28 mouse cellular contexts compared by ENCODE assay signal in genomic region chr19:24122647-24123046, GRCm38 (mm10).
"Had no signal": no experiment of that assay in that cellular context is flagged by ENCODE, and none has a peak within 500 bp of the region (broad histone marks: within the 10 kb centered on the region; RNA-seq: fewer than 3 reads in every experiment).

No protein-coding gene starts in this region.

- H3K9ac ChIP-seq: embryonic facial prominence, embryonic 12.5 days; embryonic facial prominence, embryonic 13.5 days; embryonic facial prominence, embryonic 15.5 days; forebrain, embryonic 12.5 days; forebrain, embryonic 13.5 days; forebrain, embryonic 15.5 days; forebrain, postnatal 0 days had no signal

- H3K9me3 ChIP-seq: embryonic facial prominence, embryonic 10.5 days; embryonic facial prominence, embryonic 12.5 days; embryonic facial prominence, embryonic 13.5 days; embryonic facial prominence, embryonic 15.5 days; forebrain, embryonic 10.5 days; forebrain, embryonic 12.5 days; forebrain, embryonic 13.5 days; forebrain, embryonic 15.5 days had no signal

- H3K27me3 ChIP-seq: embryonic facial prominence, embryonic 12.5 days; embryonic facial prominence, embryonic 13.5 days; embryonic facial prominence, embryonic 15.5 days; forebrain, embryonic 12.5 days; forebrain, embryonic 13.5 days; forebrain, embryonic 15.5 days had no signal

- H3K27ac ChIP-seq: embryonic facial prominence, embryonic 10.5 days; embryonic facial prominence, embryonic 12.5 days; embryonic facial prominence, embryonic 13.5 days; embryonic facial prominence, embryonic 15.5 days; forebrain, embryonic 10.5 days; forebrain, embryonic 12.5 days; forebrain, embryonic 13.5 days; forebrain, embryonic 15.5 days; gastrocnemius, adult 2 months; heart, adult 2 months had no signal

- H3K4me1 ChIP-seq: embryonic facial prominence, embryonic 10.5 days; embryonic facial prominence, embryonic 12.5 days; embryonic facial prominence, embryonic 13.5 days; embryonic facial prominence, embryonic 15.5 days; forebrain, embryonic 10.5 days; forebrain, embryonic 12.5 days; forebrain, embryonic 13.5 days; forebrain, embryonic 15.5 days had no signal

- H3K4me3 ChIP-seq: embryonic facial prominence, embryonic 10.5 days; embryonic facial prominence, embryonic 12.5 days; embryonic facial prominence, embryonic 13.5 days; embryonic facial prominence, embryonic 15.5 days; erythroblast, embryonic 14.5 days; forebrain, embryonic 10.5 days; forebrain, embryonic 12.5 days; forebrain, embryonic 13.5 days; forebrain, embryonic 15.5 days; gastrocnemius, adult 2 months; heart, adult 2 months had no signal

- DNase-seq: cerebellum, adult 8-10 months; cerebellum, adult 9-10 months; cerebellum, adult 9-11 months; cerebellum, postnatal 10 days; cerebellum, postnatal 14 days; cerebellum, postnatal 25 days; cerebellum, postnatal 36 days; embryo, embryonic 11 days; forebrain, postnatal 0 days; gastrocnemius, adult 2 months; gastrocnemius, postnatal 10 days; gastrocnemius, postnatal 14 days; gastrocnemius, postnatal 25 days; gastrocnemius, postnatal 36 days; heart, adult 11 months; heart, adult 18-20 months; heart, adult 2 months had no signal

- H3K4me2 ChIP-seq: embryonic facial prominence, embryonic 12.5 days; embryonic facial prominence, embryonic 13.5 days; embryonic facial prominence, embryonic 15.5 days; forebrain, embryonic 12.5 days; forebrain, embryonic 13.5 days; forebrain, embryonic 15.5 days had no signal

- H3K36me3 ChIP-seq: forebrain, embryonic 15.5 days had no signal

- ATAC-seq: forebrain, embryonic 13.5 days; forebrain, embryonic 14.5 days; forebrain, embryonic 15.5 days; forebrain, embryonic 16.5 days; forebrain, postnatal 0 days had no signal
